Mouse (Mus musculus) liver, adult 2 months (tissue): ENCODE results near the gene Cnih3.

Experiments
- CTCF ChIP-seq: fragments of 200-500 bp; IDR thresholded peaks from 2 replicates; pipeline ENCODE4 v1.5.1; 2011; ENCODE audit warnings: low read depth, low read length, control low read depth
- POLR2A ChIP-seq: fragments of 200-500 bp; IDR thresholded peaks from 2 replicates; pipeline ENCODE4 v1.6.1; 2011; ENCODE audit warnings: low read length, control low read depth; ENCODE audit not compliant: insufficient read depth; ENCODE audit errors: extremely low read depth

- TF ChIP-seq CTCF (no peak), POLR2A (no peak)
Measured at GRCm38 (mm10) chr1:181372306-181372705, 19.9 kb downstream of the Cnih3 start.
